Mouse (Mus musculus) 3T3-L1 (cell line): ENCODE data around the gene Syngr2.
A peak's percentile ranks its signal among the peaks of the same experiment; 100 is the strongest.

Experiments
- DNase-seq: peaks from one replicate; pipeline ENCODE4 v3.0.0-alpha.2; 2015; ENCODE audit warnings: low read depth, low spot score

Syngr2 gene

GRCm38 (mm10) chr11:117780582-117781111 is 28.8 kb upstream of the Syngr2 start:
- DNase-seq, result peak; percentile 98

GRCm38 (mm10) chr11:117781199-117781821 is 28.2 kb upstream of the Syngr2 start:
- peak; percentile 86 for DNase-seq

- no peak for DNase-seq
Observed at GRCm38 (mm10) chr11:117781993-117782704, 27.3 kb upstream of the Syngr2 start, which contains the start of the genes Tmc8 and Tmc6. Gene Tmc8 (plus strand): TSS chr11:117782076. Gene Tmc6 (minus strand): TSS chr11:117782198.

GRCm38 (mm10) chr11:117782705-117783034 is 26.8 kb upstream of the Syngr2 start:
- no peak for DNase-seq

GRCm38 (mm10) chr11:117783089-117783488 is 26.4 kb upstream of the Syngr2 start:
- DNase-seq, result no peak

GRCm38 (mm10) chr11:117783683-117784309 is 25.7 kb upstream of the Syngr2 start:
- DNase-seq, result peak; percentile 33

- peak; percentile 43 for DNase-seq
Observed at GRCm38 (mm10) chr11:117786294-117786693, 23.2 kb upstream of the Syngr2 start.

GRCm38 (mm10) chr11:117788481-117788880 is 21.0 kb upstream of the Syngr2 start:
- peak; percentile 34 for DNase-seq

GRCm38 (mm10) chr11:117790286-117790685 is 19.2 kb upstream of the Syngr2 start:
- DNase-seq, result peak; percentile 62

GRCm38 (mm10) chr11:117790703-117791440 is 18.6 kb upstream of the Syngr2 start:
- DNase-seq, result no peak

- no peak for DNase-seq
Observed at GRCm38 (mm10) chr11:117791441-117791761, 18.1 kb upstream of the Syngr2 start.

GRCm38 (mm10) chr11:117792281-117792888 is 17.1 kb upstream of the Syngr2 start:
- DNase-seq, result peak; percentile 25

GRCm38 (mm10) chr11:117794035-117794551 is 15.4 kb upstream of the Syngr2 start:
- no peak for DNase-seq

GRCm38 (mm10) chr11:117796954-117797353 is 12.5 kb upstream of the Syngr2 start:
- no peak for DNase-seq

- DNase-seq, result no peak
Observed at GRCm38 (mm10) chr11:117797511-117798159, 11.8 kb upstream of the Syngr2 start, which contains the start of gene 6030468B19Rik. Gene 6030468B19Rik (plus strand): TSS chr11:117797660.

- no peak for DNase-seq
Observed at GRCm38 (mm10) chr11:117798160-117798541, 11.3 kb upstream of the Syngr2 start.

GRCm38 (mm10) chr11:117799174-117799573 is 10.3 kb upstream of the Syngr2 start:
- DNase-seq, result no peak

GRCm38 (mm10) chr11:117800038-117800437 is 9.4 kb upstream of the Syngr2 start:
- DNase-seq, result no peak

GRCm38 (mm10) chr11:117801650-117802049 is 7.8 kb upstream of the Syngr2 start:
- DNase-seq, result no peak

- DNase-seq, result no peak
Observed at GRCm38 (mm10) chr11:117803166-117803688, 6.2 kb upstream of the Syngr2 start.
